Mouse (Mus musculus) heart, adult 2 months (tissue): ENCODE measurements at regions not wholly inside any gene's neighbourhood (a gene's known extent, or its start where the extent isn't known, plus 50 kb on each side); places are given as distances from the start of the nearest gene placed in this dataset.

Experiments used
- CTCF ChIP-seq: fragments of 200-600 bp; IDR thresholded peaks from 2 replicates; pipeline ENCODE4 v1.8.1; 2022; ENCODE audit warnings: antibody characterized with exemption, mild to moderate bottlenecking, moderate library complexity
- EP300 ChIP-seq: fragments of 200-500 bp; IDR thresholded peaks from 2 replicates; pipeline ENCODE4 v1.6.1; 2011; ENCODE audit warnings: low read depth, low read length, control low read depth; ENCODE audit not compliant: insufficient read depth

- TF ChIP-seq CTCF, result no peak
- no peak for TF ChIP-seq EP300
Measured at GRCm38 (mm10) chr7:133432343-133432742, 169.6 kb downstream of the Tex36 start.
